In genomic region chr7:109708961-109709382, GRCm38 (mm10) we compare ENCODE assay signal across 8 mouse cellular contexts. TPM values are rescaled to one million over a fixed set of nuclear protein-coding genes. Genes with fewer than 3 reads are reported as not detected.
DNase-seq lines count a peak whose midpoint lies in the region; ATAC-seq and TF ChIP-seq lines count a peak whose summit lies in the region.
"Had no signal": no experiment of that assay in that cellular context is flagged by ENCODE, and none has a peak within 500 bp of the region (broad histone marks: within the 10 kb centered on the region; RNA-seq: fewer than 3 reads in every experiment).

No protein-coding gene starts in this region.

- H3K36me3 ChIP-seq in heart, postnatal 0 days (replicated peaks; ENCODE audit: control insufficient read depth, insufficient read depth, low read length) = peaks cover 14% of the 10 kb centered on the region
- H3K36me3 ChIP-seq in midbrain, embryonic 14.5 days (ENCODE audit: control insufficient read depth, insufficient read depth, low read length) = peaks cover 18% of the 10 kb centered on the region

- no peak overlapping the region for H3K9ac ChIP-seq in heart, postnatal 0 days (replicated peaks; ENCODE audit: low read depth, low read length)
- no peak overlapping the region for H3K9ac ChIP-seq in midbrain, embryonic 14.5 days (replicated peaks; ENCODE audit: low read length)
- H3K9ac ChIP-seq: liver, embryonic 14.5 days had no signal

- H3K4me1 ChIP-seq in heart, postnatal 0 days (ENCODE audit: control insufficient read depth, insufficient read depth) = peaks cover 18% of the 10 kb centered on the region; the same call in 1 of the 2 replicates
- peaks cover 12% of the 10 kb centered on the region for H3K4me1 ChIP-seq in lung, adult 2 months (ENCODE audit: control insufficient read depth, insufficient read depth, low read length)
- no peaks in the 10 kb centered on the region for H3K4me1 ChIP-seq in midbrain, embryonic 14.5 days (ENCODE audit: control insufficient read depth, insufficient read depth, low read length)

- 21% methylated on average over 3 of the region's 3 CpGs for WGBS in heart, postnatal 0 days
- WGBS in lung, adult 2 months = 51% methylated on average over 3 of the region's 3 CpGs
- 80% methylated on average over 3 of the region's 3 CpGs for WGBS in midbrain, embryonic 14.5 days

- H3K9me3 ChIP-seq in heart, postnatal 0 days (replicated peaks; ENCODE audit: control insufficient read depth, low read length) = no peaks in the 10 kb centered on the region
- no peaks in the 10 kb centered on the region for H3K9me3 ChIP-seq in midbrain, embryonic 14.5 days (ENCODE audit: control insufficient read depth, low read length)

- no peaks in the 10 kb centered on the region for H3K27me3 ChIP-seq in heart, postnatal 0 days (ENCODE audit: control insufficient read depth, insufficient read depth, low read length)
- no peaks in the 10 kb centered on the region for H3K27me3 ChIP-seq in midbrain, embryonic 14.5 days (ENCODE audit: control insufficient read depth, insufficient read depth, low read length)

- peak overlapping the region; percentile 82 for H3K27ac ChIP-seq in heart, postnatal 0 days (ENCODE audit: low read depth)
- no peak overlapping the region for H3K27ac ChIP-seq in midbrain, embryonic 14.5 days (replicated peaks; ENCODE audit: low read depth, low read length)
- H3K27ac ChIP-seq: liver, embryonic 14.5 days had no signal

- H3K4me2 ChIP-seq in heart, postnatal 0 days (ENCODE audit: low read depth, low read length) = no peak overlapping the region
- no peak overlapping the region for H3K4me2 ChIP-seq in midbrain, embryonic 14.5 days (ENCODE audit: low read length)

- peak; percentile 67 for ATAC-seq in heart, postnatal 0 days (ENCODE audit: insufficient read depth, low read depth)
- no peak for ATAC-seq in midbrain, embryonic 14.5 days (ENCODE audit: low FRiP score, low TSS enrichment)

- TF ChIP-seq EP300 in heart, postnatal 0 days (IDR thresholded peaks at IDR 0.05; ENCODE audit: low read depth) = 0 out of 2 replicates have a peak, but pooled peaks have one; percentile 18

- DNase-seq in R1 (ENCODE audit: low read depth, low spot score) = peak; percentile 63
- peak; percentile 29 for DNase-seq in embryo, embryonic 11.5 days (ENCODE audit: low read depth, low spot score)
- peak; percentile 52 for DNase-seq in heart, postnatal 0 days (ENCODE audit: low spot score)
- DNase-seq in lung, adult 2 months = peak; percentile 45
- no peak for DNase-seq in midbrain, embryonic 14.5 days
- no peak for DNase-seq in thymus, postnatal 0 days (ENCODE audit: low spot score)
- DNase-seq in urinary bladder, adult 2 months (ENCODE audit: low spot score) = no peak

- H3K4me3 ChIP-seq in heart, postnatal 0 days (ENCODE audit: low read depth, low read length) = no peak overlapping the region
- H3K4me3 ChIP-seq in lung, adult 2 months (replicated peaks; ENCODE audit: extremely low read depth, low read depth, low read length) = no peak overlapping the region
- no peak overlapping the region for H3K4me3 ChIP-seq in midbrain, embryonic 14.5 days (replicated peaks; ENCODE audit: low read depth, low read length)

- no peak for TF ChIP-seq POLR2A in lung, adult 2 months (IDR thresholded peaks at IDR 0.05; ENCODE audit: borderline replicate concordance, extremely low read depth, low read depth, low read length)

- TF ChIP-seq CTCF in heart, postnatal 0 days (IDR thresholded peaks at IDR 0.05; ENCODE audit: low read depth) = no peak
- TF ChIP-seq CTCF in lung, adult 2 months (IDR thresholded peaks at IDR 0.05; ENCODE audit: insufficient read depth, low read length) = no peak

RNA-seq across cellular contexts. Expression of gene Akip1, which starts 5.5 kb away (rescaled TPM):
- total RNA-seq in heart, postnatal 0 days (2014; rRNA removed; ENCODE audit: low replicate concordance) = 6.9 and 14.8 TPM in 2 replicates
- 29.5 and 32.7 TPM in 2 replicates for polyA plus RNA-seq in heart, postnatal 0 days (2015; fragmentation: Nextera tagmentation; extraction: Ambion mirVana)
- polyA plus RNA-seq in lung, adult 2 months (2012; rRNA removed) = 16.3 and 18.3 TPM in 2 replicates
- 10.0 and 10.3 TPM in 2 replicates for polyA plus RNA-seq in midbrain, embryonic 14.5 days (2014; fragmentation: Nextera tagmentation; extraction: Ambion mirVana)
- 44.6 and 47.5 TPM in 2 replicates for polyA plus RNA-seq in thymus, postnatal 0 days (2015; fragmentation: Nextera tagmentation; extraction: Ambion mirVana)
- polyA plus RNA-seq in urinary bladder, adult 2 months (2012; rRNA removed) = 27.0 and 30.8 TPM in 2 replicates

RNA-seq across cellular contexts. Expression of gene St5, which starts 5.6 kb away (rescaled TPM):
- 58.8 and 60.7 TPM in 2 replicates for total RNA-seq in heart, postnatal 0 days (2014; rRNA removed; ENCODE audit: low replicate concordance)
- 26.9 and 28.8 TPM in 2 replicates for polyA plus RNA-seq in heart, postnatal 0 days (2015; fragmentation: Nextera tagmentation; extraction: Ambion mirVana)
- 89.9 and 123 TPM in 2 replicates for polyA plus RNA-seq in lung, adult 2 months (2012; rRNA removed)
- 15.6 and 16.4 TPM in 2 replicates for polyA plus RNA-seq in midbrain, embryonic 14.5 days (2014; fragmentation: Nextera tagmentation; extraction: Ambion mirVana)
- polyA plus RNA-seq in thymus, postnatal 0 days (2015; fragmentation: Nextera tagmentation; extraction: Ambion mirVana) = 28.6 and 31.4 TPM in 2 replicates
- polyA plus RNA-seq in urinary bladder, adult 2 months (2012; rRNA removed) = 40.5 and 42.3 TPM in 2 replicates

RNA-seq across cellular contexts. Expression of gene BC051019, which starts 14.7 kb away (rescaled TPM):
- total RNA-seq in heart, postnatal 0 days (2014; rRNA removed; ENCODE audit: low replicate concordance) = 0.27 TPM in 1 of 2 replicates, not detected in the other
- 0.48 TPM in 1 of 2 replicates, not detected in the other for polyA plus RNA-seq in heart, postnatal 0 days (2015; fragmentation: Nextera tagmentation; extraction: Ambion mirVana)
- 17.8 and 19.7 TPM in 2 replicates for polyA plus RNA-seq in lung, adult 2 months (2012; rRNA removed)
- polyA plus RNA-seq in midbrain, embryonic 14.5 days (2014; fragmentation: Nextera tagmentation; extraction: Ambion mirVana) = not detected in 2 replicates
- 0.35 and 0.45 TPM in 2 replicates for polyA plus RNA-seq in thymus, postnatal 0 days (2015; fragmentation: Nextera tagmentation; extraction: Ambion mirVana)
- 14.3 and 18.2 TPM in 2 replicates for polyA plus RNA-seq in urinary bladder, adult 2 months (2012; rRNA removed)

RNA-seq across cellular contexts. Expression of gene Ascl3, which starts 22.6 kb away (rescaled TPM):
- not detected in 2 replicates for total RNA-seq in heart, postnatal 0 days (2014; rRNA removed; ENCODE audit: low replicate concordance)
- polyA plus RNA-seq in heart, postnatal 0 days (2015; fragmentation: Nextera tagmentation; extraction: Ambion mirVana) = 0.34 TPM in 1 of 2 replicates, not detected in the other
- polyA plus RNA-seq in lung, adult 2 months (2012; rRNA removed) = 0.38 and 0.62 TPM in 2 replicates
- not detected in 2 replicates for polyA plus RNA-seq in midbrain, embryonic 14.5 days (2014; fragmentation: Nextera tagmentation; extraction: Ambion mirVana)
- 0.19 and 0.21 TPM in 2 replicates for polyA plus RNA-seq in thymus, postnatal 0 days (2015; fragmentation: Nextera tagmentation; extraction: Ambion mirVana)
- 0.15 and 0.17 TPM in 2 replicates for polyA plus RNA-seq in urinary bladder, adult 2 months (2012; rRNA removed)
- polyA plus RNA-seq: liver, embryonic 14.5 days had no signal

RNA-seq across cellular contexts. Expression of gene Tmem9b, which starts 43.7 kb away (rescaled TPM):
- 111 and 142 TPM in 2 replicates for total RNA-seq in heart, postnatal 0 days (2014; rRNA removed; ENCODE audit: low replicate concordance)
- 72.9 and 74.8 TPM in 2 replicates for polyA plus RNA-seq in heart, postnatal 0 days (2015; fragmentation: Nextera tagmentation; extraction: Ambion mirVana)
- 45.4 and 60.4 TPM in 2 replicates for polyA plus RNA-seq in lung, adult 2 months (2012; rRNA removed)
- 132 and 148 TPM in 2 replicates for polyA plus RNA-seq in midbrain, embryonic 14.5 days (2014; fragmentation: Nextera tagmentation; extraction: Ambion mirVana)
- polyA plus RNA-seq in thymus, postnatal 0 days (2015; fragmentation: Nextera tagmentation; extraction: Ambion mirVana) = 70.3 and 74.9 TPM in 2 replicates
- polyA plus RNA-seq in urinary bladder, adult 2 months (2012; rRNA removed) = 44.5 and 52.9 TPM in 2 replicates

Comparison
In these comparisons a context has a peak if more than half of its experiments do, and no peak if none do; other contexts are left out.
1. DNase-seq: peak in R1 (single experiment), embryo, embryonic 11.5 days (single experiment), heart, postnatal 0 days (single experiment) and lung, adult 2 months (single experiment); none in midbrain, embryonic 14.5 days (single experiment), thymus, postnatal 0 days (single experiment) and urinary bladder, adult 2 months (single experiment).
2. RNA of gene BC051019, which starts 14.7 kb away (polyA plus RNA-seq): 14.3 to 18.2 TPM in urinary bladder, adult 2 months and 17.8 to 19.7 TPM in lung, adult 2 months; 0.35 to 0.45 TPM in thymus, postnatal 0 days, not detected in midbrain, embryonic 14.5 days and 0.48 TPM in heart, postnatal 0 days; every median in the first group is over 10 times any median in the second.